Mouse (Mus musculus) lung, adult 2 months (tissue): ENCODE data around the gene Gm17349. TPM values are rescaled to one million over a fixed set of nuclear protein-coding genes. Genes with fewer than 3 reads are reported as not detected.

ENCODE experiments used
- DNase-seq: peaks from one replicate; pipeline ENCODE4 v3.0.0; 2022
- H3K4me1 ChIP-seq: fragments of 200-500 bp; 2 replicates; pipeline ENCODE4 v1.6.1; 2011; ENCODE audit warnings: low read length; ENCODE audit not compliant: control insufficient read depth, insufficient read depth
- H3K4me3 ChIP-seq: fragments of 200-500 bp; replicated peaks from 2 replicates; pipeline ENCODE3; 2011; ENCODE audit warnings: low read depth, mild to moderate bottlenecking, control low read depth, low read length; ENCODE audit errors: extremely low read depth
- CTCF ChIP-seq: fragments of 200-500 bp; IDR thresholded peaks from 2 replicates; pipeline ENCODE4 v1.5.1; 2011; ENCODE audit warnings: mild to moderate bottlenecking, low read length, control low read depth; ENCODE audit not compliant: insufficient read depth
- POLR2A ChIP-seq: fragments of 200-500 bp; IDR thresholded peaks from 2 replicates; pipeline ENCODE4 v1.6.1; 2011; ENCODE audit warnings: low read depth, mild to moderate bottlenecking, control low read depth, low read length, borderline replicate concordance; ENCODE audit errors: extremely low read depth
- WGBS: fragments of 180-500 bp; shearing (Covaris S2); methylation state at CpG from one replicate; pipeline ENCODE4 v1.1.7; 2018; 5-methylcytosine and 5-hydroxymethylcytosine counted together
- polyA plus RNA-seq: library from polyadenylated mRNA; depleted of rRNA; stranded (reverse); fragments of >200 nt; gene quantifications from 2 replicates; pipeline ENCODE4 v1.2.3, GENCODE M21; 2012

The Gm17349 gene
- polyA plus RNA-seq, 1 experiment = not detected

GRCm38 (mm10) chr15:99712666-99713559 is 7.6 kb upstream of the Gm17349 start:
- Histone ChIP-seq H3K4me3 (no peak overlapping the region), H3K4me1 (no peaks in the 10 kb centered on the region)
- DNase-seq = no peak
- TF ChIP-seq POLR2A (no peak), CTCF (no peak)
- WGBS = 63% methylated on average over 13 of the region's 13 CpGs

GRCm38 (mm10) chr15:99711491-99711890 is 6.2 kb upstream of the Gm17349 start:
- TF ChIP-seq POLR2A (no peak), CTCF (no peak)
- DNase-seq = no peak
- Histone ChIP-seq H3K4me3 (no peak overlapping the region), H3K4me1 (no peaks in the 10 kb centered on the region)
- WGBS = 67% methylated on average over 3 of the region's 3 CpGs

- 87% methylated on average over 10 of the region's 10 CpGs for WGBS
- no peak overlapping the region for H3K4me3 ChIP-seq
- no peak for DNase-seq
- no peak for TF ChIP-seq POLR2A
- TF ChIP-seq CTCF = no peak
- H3K4me1 ChIP-seq = no peaks in the 10 kb centered on the region
Measured at GRCm38 (mm10) chr15:99710221-99711190, 5.2 kb upstream of the Gm17349 start.

DNA sequence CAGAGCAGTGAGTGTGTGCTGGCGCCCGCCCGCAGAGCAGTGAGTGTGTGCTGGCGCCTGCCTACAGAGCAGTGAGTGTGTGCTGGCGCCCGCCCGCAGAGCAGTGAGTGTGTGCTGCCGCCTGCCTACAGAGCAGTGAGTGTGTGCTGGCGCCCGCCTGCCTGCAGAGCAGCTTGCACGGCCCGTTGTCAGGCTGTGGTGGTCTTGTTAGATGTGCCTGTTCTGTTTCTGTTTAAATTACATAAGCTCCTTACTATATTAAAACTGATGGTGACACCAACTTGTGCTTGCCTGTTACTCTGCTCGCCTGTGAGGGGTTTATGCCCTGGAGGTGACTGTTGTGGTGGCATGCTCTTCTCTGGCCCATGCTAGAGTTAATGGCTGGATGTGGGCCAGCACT is 2.9 kb upstream of the Gm17349 start:
- DNase-seq = no peak
- TF ChIP-seq POLR2A (no peak), CTCF (no peak)
- Histone ChIP-seq H3K4me1 (no peaks in the 10 kb centered on the region), H3K4me3 (no peak overlapping the region)
- 95% methylated on average over 13 of the region's 13 CpGs for WGBS

GRCm38 (mm10) chr15:99704881-99705280 is 409 bp downstream of the Gm17349 start:
- TF ChIP-seq POLR2A = no peak
- TF ChIP-seq CTCF = no peak
- H3K4me3 ChIP-seq = no peak overlapping the region
- WGBS = 59% methylated on average over 7 of the region's 7 CpGs
- H3K4me1 ChIP-seq = peaks cover 4% of the 10 kb centered on the region; the same call in 1 of the 2 replicates
- DNase-seq = no peak

DNA sequence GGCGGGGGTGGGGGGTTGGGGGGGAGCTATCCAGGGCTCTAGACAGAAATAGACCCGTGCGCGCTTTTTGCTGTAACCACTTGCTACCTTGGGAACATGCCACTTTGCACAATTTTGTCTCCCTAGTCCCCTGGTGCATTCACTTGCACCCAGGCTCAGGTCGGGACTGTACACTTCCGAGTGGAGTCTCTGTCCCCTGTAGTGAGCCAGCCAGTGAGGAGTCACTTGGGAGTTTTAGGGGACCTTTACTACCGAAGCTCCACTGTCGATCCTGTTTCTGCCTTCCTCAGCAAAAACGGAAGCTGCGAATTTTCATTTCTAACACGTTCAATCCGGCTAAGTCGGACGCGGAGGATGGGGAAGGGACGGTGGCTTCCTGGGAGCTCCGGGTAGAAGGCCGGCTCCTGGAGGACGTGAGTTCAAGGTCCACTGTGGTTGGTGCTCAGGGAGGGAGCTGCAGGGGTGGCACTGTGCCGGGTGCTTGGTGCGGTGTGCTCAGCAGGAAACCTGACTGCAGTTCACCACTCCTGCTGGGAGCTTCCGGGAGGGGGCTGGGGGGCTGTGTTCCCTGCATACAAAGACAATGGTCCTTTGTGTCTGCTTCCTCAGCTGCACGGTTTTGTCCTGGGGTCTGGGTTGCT is 1.1 kb downstream of the Gm17349 start:
- WGBS = 46% methylated on average over 23 of the region's 23 CpGs
- Histone ChIP-seq H3K4me1 (peaks cover 4% of the 10 kb centered on the region; the same call in 1 of the 2 replicates), H3K4me3 (no peak overlapping the region)
- DNase-seq = no peak
- no peak for TF ChIP-seq CTCF
- no peak for TF ChIP-seq POLR2A

GRCm38 (mm10) chr15:99703676-99704040 is 1.6 kb downstream of the Gm17349 start:
- no peak for DNase-seq
- 73% methylated on average over 5 of the region's 5 CpGs for WGBS
- TF ChIP-seq CTCF = no peak
- TF ChIP-seq POLR2A = no peak
- H3K4me3 ChIP-seq = no peak overlapping the region
- peaks cover 4% of the 10 kb centered on the region; the same call in 1 of the 2 replicates for H3K4me1 ChIP-seq

- peaks cover 4% of the 10 kb centered on the region; the same call in 1 of the 2 replicates for H3K4me1 ChIP-seq
- H3K4me3 ChIP-seq = no peak overlapping the region
- WGBS = 68% methylated on average over 9 of the region's 9 CpGs
- no peak for DNase-seq
- TF ChIP-seq CTCF = no peak
- no peak for TF ChIP-seq POLR2A
Measured at GRCm38 (mm10) chr15:99703104-99703503, 2.2 kb downstream of the Gm17349 start.
